Comparison of ENCODE assay signal across 8 mouse cellular contexts in the genomic region with DNA sequence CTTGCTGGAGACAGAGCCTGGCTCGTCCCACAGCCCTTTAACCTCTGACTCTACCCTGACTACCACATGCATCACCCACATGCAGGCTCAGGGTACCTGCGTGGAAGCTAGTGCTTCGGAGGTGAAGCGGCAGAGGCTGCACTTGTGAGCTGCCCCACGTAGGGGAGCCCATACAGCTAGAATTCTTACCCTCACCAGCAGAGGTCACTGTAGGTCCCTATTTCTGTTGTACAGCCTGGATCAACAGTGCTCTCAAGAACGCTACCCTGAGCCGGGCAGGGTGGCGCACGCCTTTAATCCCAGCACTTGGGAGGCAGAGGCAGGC. TPM values are rescaled to one million over a fixed set of nuclear protein-coding genes. Genes with fewer than 3 reads are reported as not detected.
DNase-seq lines count a peak whose midpoint lies in the region; ATAC-seq and TF ChIP-seq lines count a peak whose summit lies in the region.
"Had no signal": no experiment of that assay in that cellular context is flagged by ENCODE, and none has a peak within 500 bp of the region (broad histone marks: within the 10 kb centered on the region; RNA-seq: fewer than 3 reads in every experiment).

No protein-coding gene starts in this region.

- ATAC-seq in heart, embryonic 15.5 days (replicated peaks; ENCODE audit: insufficient number of reproducible peaks, insufficient read depth, low FRiP score, low read depth): no peak

- H3K27me3 ChIP-seq in heart, embryonic 15.5 days: no peaks in the 10 kb centered on the region
- no peaks in the 10 kb centered on the region for H3K27me3 ChIP-seq in liver, adult 2 months (ENCODE audit: control insufficient read depth, insufficient read depth, low read length)

- no peak overlapping the region for H3K9ac ChIP-seq in heart, embryonic 15.5 days
- no peak overlapping the region for H3K9ac ChIP-seq in liver, adult 2 months (ENCODE audit: low read depth, low read length)

- peaks cover 27% of the 10 kb centered on the region; the same call in 1 of the 2 replicates for H3K36me3 ChIP-seq in heart, embryonic 15.5 days
- peaks cover 22% of the 10 kb centered on the region; the same call in 1 of the 2 replicates for H3K36me3 ChIP-seq in liver, adult 2 months (ENCODE audit: control insufficient read depth, insufficient read depth, low read length)

- no peaks in the 10 kb centered on the region for H3K79me2 ChIP-seq in liver, adult 2 months (ENCODE audit: control insufficient read depth, insufficient read depth, low read length)

- no peak for TF ChIP-seq POLR2A in liver, adult 2 months (IDR thresholded peaks at IDR 0.05; ENCODE audit: extremely low read depth, insufficient read depth, low read length)

- WGBS in heart, embryonic 15.5 days: 58% methylated on average over 9 of the region's 9 CpGs
- 31% methylated on average over 9 of the region's 9 CpGs for WGBS in liver, adult 2 months

- H3K4me3 ChIP-seq in heart, embryonic 15.5 days: no peak overlapping the region
- no peak overlapping the region for H3K4me3 ChIP-seq in liver, adult 2 months (ENCODE audit: insufficient read depth, low read depth, low read length)

- peak; percentile 57 for TF ChIP-seq CTCF in liver, adult 2 months (IDR thresholded peaks at IDR 0.05; ENCODE audit: low read depth, low read length)

- DNase-seq in spleen, adult 18-20 months: peak; percentile 41 to 59
- DNase-seq in spleen, adult 12 weeks (ENCODE audit: low spot score): no peak
- peak; percentile 66 for DNase-seq in adipocyte (ENCODE audit: low spot score)
- no peak for DNase-seq in liver, adult 2 months (ENCODE audit: extremely low read depth, low read depth, low spot score)
- peak; percentile 70 for DNase-seq in retina, postnatal 1 day
- DNase-seq in urinary bladder, adult 18-20 months (ENCODE audit: low spot score in 2 of 2): no peak

- no peaks in the 10 kb centered on the region for H3K9me3 ChIP-seq in heart, embryonic 15.5 days (replicated peaks)

- peaks cover 8% of the 10 kb centered on the region for H3K4me1 ChIP-seq in heart, embryonic 15.5 days (replicated peaks)
- H3K4me1 ChIP-seq in liver, adult 2 months (ENCODE audit: control insufficient read depth, insufficient read depth, low read length): peaks cover 37% of the 10 kb centered on the region

- no peak overlapping the region for H3K4me2 ChIP-seq in heart, embryonic 15.5 days

- H3K27ac ChIP-seq in heart, embryonic 15.5 days: peak overlapping the region; percentile 26; the same call in 1 of the 2 replicates
- no peak overlapping the region for H3K27ac ChIP-seq in liver, adult 2 months (replicated peaks; ENCODE audit: insufficient read depth, low read depth, low read length)

RNA-seq across cellular contexts. Expression of gene Gm20532, which starts 7.5 kb away (rescaled TPM):
- polyA plus RNA-seq in heart, embryonic 15.5 days (2015; fragmentation: Nextera tagmentation; extraction: Ambion mirVana): not detected in 2 replicates
- not detected in 2 replicates for total RNA-seq in liver, adult 2 months (2014; rRNA removed)
- not detected in 2 replicates for polyA plus RNA-seq in liver, adult 2 months (2012; rRNA removed)
- total RNA-seq: heart, postnatal 36 days had no signal

RNA-seq across cellular contexts. Expression of gene Agpat2, which starts 10.2 kb away (rescaled TPM):
- polyA plus RNA-seq in heart, embryonic 15.5 days (2015; fragmentation: Nextera tagmentation; extraction: Ambion mirVana): 19.9 and 26.3 TPM in 2 replicates
- 116 and 153 TPM in 2 replicates for total RNA-seq in liver, adult 2 months (2014; rRNA removed)
- polyA plus RNA-seq in liver, adult 2 months (2012; rRNA removed): 421 and 511 TPM in 2 replicates

RNA-seq across cellular contexts. Expression of gene Egfl7, which starts 14.2 kb away (rescaled TPM):
- 159 and 197 TPM in 2 replicates for polyA plus RNA-seq in heart, embryonic 15.5 days (2015; fragmentation: Nextera tagmentation; extraction: Ambion mirVana)
- 58.6 and 67.0 TPM in 2 replicates for total RNA-seq in liver, adult 2 months (2014; rRNA removed)
- 60.7 and 90.0 TPM in 2 replicates for polyA plus RNA-seq in liver, adult 2 months (2012; rRNA removed)

RNA-seq across cellular contexts. Expression of gene Fam69b, which starts 34.3 kb away (rescaled TPM):
- polyA plus RNA-seq in heart, embryonic 15.5 days (2015; fragmentation: Nextera tagmentation; extraction: Ambion mirVana): 12.2 and 18.0 TPM in 2 replicates
- 0.09 and 0.13 TPM in 2 replicates for total RNA-seq in liver, adult 2 months (2014; rRNA removed)
- 0.41 and 0.60 TPM in 2 replicates for polyA plus RNA-seq in liver, adult 2 months (2012; rRNA removed)

Comparison
In these comparisons a context has a peak if more than half of its experiments do, and no peak if none do; other contexts are left out.
1. DNase-seq: peak in spleen, adult 18-20 months (2 of 2), adipocyte (single experiment) and retina, postnatal 1 day (single experiment); none in spleen, adult 12 weeks (single experiment), liver, adult 2 months (single experiment) and urinary bladder, adult 18-20 months (0 of 2).
2. RNA of gene Agpat2, which starts 10.2 kb away (polyA plus RNA-seq): 421 to 511 TPM in liver, adult 2 months; 19.9 to 26.3 TPM in heart, embryonic 15.5 days; every median in the first group is over 10 times any median in the second.